Mouse (Mus musculus): ENCODE measurements around the gene Qrich2. TPM values are rescaled to one million over a fixed set of nuclear protein-coding genes. Genes with fewer than 3 reads are reported as not detected.

Gene Qrich2
- polyA plus RNA-seq, 1 experiment from 2014 or later, result not detected

GRCm38 (mm10) chr11:116397517-116398347 lies 68.3 kb downstream of the Qrich2 start:
- ATAC-seq (ENCODE audit: low read depth), result no peak
- H3K36me3 ChIP-seq (ENCODE audit: control insufficient read depth, insufficient read depth, low read length), result 0 out of 2 replicates have a peak, but pooled peaks cover 10% of the 10 kb centered on the region
- WGBS, result 83% methylated on average over 8 of the region's 8 CpGs

GRCm38 (mm10) chr11:116396934-116397330 lies 69.1 kb downstream of the Qrich2 start:
- no peak overlapping the region for H3K9ac ChIP-seq (replicated peaks; ENCODE audit: low read depth, low read length)
- H3K36me3 ChIP-seq (ENCODE audit: control insufficient read depth, insufficient read depth, low read length), result 0 out of 2 replicates have a peak, but pooled peaks cover 10% of the 10 kb centered on the region
- H3K27ac ChIP-seq (ENCODE audit: low read depth, low read length), result no peak overlapping the region
- no peak overlapping the region for H3K4me2 ChIP-seq (ENCODE audit: low read depth, low read length)
- H3K27me3 ChIP-seq (ENCODE audit: control insufficient read depth, insufficient read depth, low read length), result no peaks in the 10 kb centered on the region
- H3K4me3 ChIP-seq (ENCODE audit: low read depth, low read length), result no peak overlapping the region
- no peak for ATAC-seq (ENCODE audit: low read depth)
- WGBS, result 99% methylated on average over 3 of the region's 3 CpGs
- H3K4me1 ChIP-seq (ENCODE audit: control insufficient read depth, insufficient read depth, low read length), result peaks cover 5% of the 10 kb centered on the region
- no peaks in the 10 kb centered on the region for H3K9me3 ChIP-seq (ENCODE audit: control insufficient read depth, low read length)

More at GRCm38 (mm10) chr11:116397517-116398347, 68.3 kb downstream of the Qrich2 start:
- no peaks in the 10 kb centered on the region for H3K27me3 ChIP-seq (ENCODE audit: control insufficient read depth, insufficient read depth, low read length)
- H3K9ac ChIP-seq (replicated peaks; ENCODE audit: low read depth, low read length), result no peak overlapping the region
- H3K4me2 ChIP-seq (ENCODE audit: low read depth, low read length), result no peak overlapping the region
- no peak overlapping the region for H3K4me3 ChIP-seq (ENCODE audit: low read depth, low read length)
- H3K4me1 ChIP-seq (ENCODE audit: control insufficient read depth, insufficient read depth, low read length), result peaks cover 7% of the 10 kb centered on the region
- H3K9me3 ChIP-seq (ENCODE audit: control insufficient read depth, low read length), result no peaks in the 10 kb centered on the region
- no peak overlapping the region for H3K27ac ChIP-seq (ENCODE audit: low read depth, low read length)

- no peak overlapping the region for H3K9ac ChIP-seq (replicated peaks; ENCODE audit: low read depth, low read length)
- 89% methylated on average over 11 of the region's 11 CpGs for WGBS
- ATAC-seq (ENCODE audit: low read depth), result no peak
- no peaks in the 10 kb centered on the region for H3K27me3 ChIP-seq (ENCODE audit: control insufficient read depth, insufficient read depth, low read length)
- H3K4me3 ChIP-seq (ENCODE audit: low read depth, low read length), result no peak overlapping the region
- H3K36me3 ChIP-seq (ENCODE audit: control insufficient read depth, insufficient read depth, low read length), result 0 out of 2 replicates have a peak, but pooled peaks cover 10% of the 10 kb centered on the region
- no peak overlapping the region for H3K4me2 ChIP-seq (ENCODE audit: low read depth, low read length)
- no peaks in the 10 kb centered on the region for H3K4me1 ChIP-seq (ENCODE audit: control insufficient read depth, insufficient read depth, low read length)
- no peaks in the 10 kb centered on the region for H3K9me3 ChIP-seq (ENCODE audit: control insufficient read depth, low read length)
- no peak overlapping the region for H3K27ac ChIP-seq (ENCODE audit: low read depth, low read length)
Observed at GRCm38 (mm10) chr11:116396276-116396933, 69.6 kb downstream of the Qrich2 start.

DNA sequence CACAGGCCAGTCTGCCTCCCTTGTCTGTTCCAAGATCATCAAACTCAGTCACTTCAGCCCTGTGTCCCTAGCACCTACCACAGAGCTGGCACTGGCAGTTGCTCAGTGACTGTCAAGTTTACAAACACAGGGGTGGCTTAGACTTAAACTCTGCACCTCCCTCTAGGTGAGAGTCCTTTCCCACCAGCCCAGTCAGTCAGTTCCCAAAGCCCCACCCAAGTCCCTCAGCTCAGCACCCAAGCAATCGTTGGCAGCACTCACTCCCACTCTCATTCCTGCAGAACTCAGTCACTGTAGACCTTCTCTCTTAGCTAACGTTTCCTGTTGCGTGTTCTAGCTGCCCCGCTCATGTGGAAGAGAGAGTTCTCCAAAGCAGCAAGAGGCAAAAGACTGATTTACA lies 71.3 kb downstream of the Qrich2 start:
- Histone ChIP-seq H3K4me2 (ENCODE audit: low read depth, low read length) (no peak overlapping the region), H3K9ac (replicated peaks; ENCODE audit: low read depth, low read length) (no peak overlapping the region), H3K4me1 (ENCODE audit: control insufficient read depth, insufficient read depth, low read length) (no peaks in the 10 kb centered on the region), H3K27me3 (ENCODE audit: control insufficient read depth, insufficient read depth, low read length) (no peaks in the 10 kb centered on the region), H3K9me3 (ENCODE audit: control insufficient read depth, low read length) (no peaks in the 10 kb centered on the region), H3K4me3 (ENCODE audit: low read depth, low read length) (no peak overlapping the region), H3K36me3 (ENCODE audit: control insufficient read depth, insufficient read depth, low read length) (0 out of 2 replicates have a peak, but pooled peaks cover 10% of the 10 kb centered on the region), H3K27ac (ENCODE audit: low read depth, low read length) (no peak overlapping the region)
- WGBS, result 94% methylated on average over 4 of the region's 4 CpGs
- ATAC-seq (ENCODE audit: low read depth), result no peak

Other genes with a start within 250 kb of the Qrich2 start
- 0.53 and 0.62 TPM in 2 replicates for gene Evpl, start 228.2 kb downstream of the Qrich2 start, polyA plus RNA-seq (2014; fragmentation: Nextera tagmentation; extraction: Ambion mirVana)
- 52.0 and 57.2 TPM in 2 replicates for gene Srp68, start 192.0 kb downstream of the Qrich2 start, polyA plus RNA-seq (2014; fragmentation: Nextera tagmentation; extraction: Ambion mirVana)
- 0.22 and 0.46 TPM in 2 replicates for gene Galr2, start 185.3 kb downstream of the Qrich2 start, polyA plus RNA-seq (2014; fragmentation: Nextera tagmentation; extraction: Ambion mirVana)
- 112 and 129 TPM in 2 replicates for gene Exoc7, start 159.0 kb downstream of the Qrich2 start, polyA plus RNA-seq (2014; fragmentation: Nextera tagmentation; extraction: Ambion mirVana)
- gene Foxj1, start 130.8 kb downstream of the Qrich2 start, polyA plus RNA-seq (2014; fragmentation: Nextera tagmentation; extraction: Ambion mirVana), result 5.0 and 7.3 TPM in 2 replicates
- gene Rnf157, start 53.2 kb downstream of the Qrich2 start, polyA plus RNA-seq (2014; fragmentation: Nextera tagmentation; extraction: Ambion mirVana), result 63.5 and 87.7 TPM in 2 replicates
- 64.0 and 68.4 TPM in 2 replicates for gene Ubald2, start 32.1 kb downstream of the Qrich2 start, polyA plus RNA-seq (2014; fragmentation: Nextera tagmentation; extraction: Ambion mirVana)
- gene Prpsap1, start 28.0 kb upstream of the Qrich2 start, polyA plus RNA-seq (2014; fragmentation: Nextera tagmentation; extraction: Ambion mirVana), result 171 and 179 TPM in 2 replicates
- gene Sphk1, start 64.7 kb upstream of the Qrich2 start, polyA plus RNA-seq (2014; fragmentation: Nextera tagmentation; extraction: Ambion mirVana), result 0.54 and 3.6 TPM in 2 replicates
- gene Ube2o, start 115.2 kb upstream of the Qrich2 start, polyA plus RNA-seq (2014; fragmentation: Nextera tagmentation; extraction: Ambion mirVana), result 26.2 and 30.2 TPM in 2 replicates
- 0.26 and 0.40 TPM in 2 replicates for gene Aanat, start 120.2 kb upstream of the Qrich2 start, polyA plus RNA-seq (2014; fragmentation: Nextera tagmentation; extraction: Ambion mirVana)
- gene Rhbdf2, start 160.8 kb upstream of the Qrich2 start, polyA plus RNA-seq (2014; fragmentation: Nextera tagmentation; extraction: Ambion mirVana), result 0.52 and 1.1 TPM in 2 replicates
- gene Prcd, start 187.3 kb upstream of the Qrich2 start, polyA plus RNA-seq (2014; fragmentation: Nextera tagmentation; extraction: Ambion mirVana), result 2.7 and 3.1 TPM in 2 replicates
- 23.7 and 29.1 TPM in 2 replicates for gene Cygb, start 188.1 kb upstream of the Qrich2 start, polyA plus RNA-seq (2014; fragmentation: Nextera tagmentation; extraction: Ambion mirVana)

Measured in neural tube, embryonic 14.5 days (tissue).